Mouse (Mus musculus) limb, embryonic 13.5 days (tissue): ENCODE measurements around the gene Aldh1a3. TPM values are rescaled to one million over a fixed set of nuclear protein-coding genes. Genes with fewer than 3 reads are reported as not detected.

Experiments
- ATAC-seq: fragments of 200-750 bp; cut with Nextera tagmentation; 2 replicates; pipeline ENCODE4 v1.8.0; 2017; ENCODE audit warnings: low read depth, moderate number of reproducible peaks, moderate TSS enrichment; ENCODE audit not compliant: low FRiP score
- H3K27ac ChIP-seq: fragments of 300-500 bp; sonication (generic); 2 replicates; pipeline ENCODE4 v1.5.1; 2015; ENCODE audit warnings: inconsistent platforms, mild to moderate bottlenecking, moderate library complexity
- H3K27me3 ChIP-seq: fragments of 300-500 bp; sonication (generic); 2 replicates; pipeline ENCODE4 v1.6.1; 2015; ENCODE audit warnings: mild to moderate bottlenecking, inconsistent platforms
- H3K36me3 ChIP-seq: fragments of 300-500 bp; sonication (generic); 2 replicates; pipeline ENCODE4 v1.6.1; 2015; ENCODE audit warnings: inconsistent platforms, mild to moderate bottlenecking, moderate library complexity
- H3K4me1 ChIP-seq: fragments of 300-500 bp; sonication (generic); 2 replicates; pipeline ENCODE4 v1.6.1; 2015; ENCODE audit warnings: inconsistent platforms
- H3K4me2 ChIP-seq: fragments of 300-500 bp; sonication (generic); replicated peaks from 2 replicates; pipeline ENCODE4 v1.6.1; 2015; ENCODE audit warnings: inconsistent platforms, mild to moderate bottlenecking, moderate library complexity
- H3K4me3 ChIP-seq: fragments of 300-500 bp; sonication (generic); 2 replicates; pipeline ENCODE4 v1.5.1; 2015; ENCODE audit warnings: moderate library complexity, mild to moderate bottlenecking, inconsistent platforms
- H3K9ac ChIP-seq: fragments of 300-500 bp; sonication (generic); 2 replicates; pipeline ENCODE4 v1.6.1; 2015; ENCODE audit warnings: mild to moderate bottlenecking, inconsistent platforms
- H3K9me3 ChIP-seq: fragments of 300-500 bp; sonication (generic); 2 replicates; pipeline ENCODE4 v1.6.1; 2016; ENCODE audit warnings: inconsistent platforms
- WGBS: fragments of 180-500 bp; shearing (Covaris S2); methylation state at CpG from one replicate; pipeline ENCODE4 v1.1.7; 2015; 5-methylcytosine and 5-hydroxymethylcytosine counted together
- polyA plus RNA-seq: library from polyadenylated mRNA; unstranded; fragments of >200 nt; fragmentation: Nextera tagmentation; extraction: Ambion mirVana; gene quantifications from 2 replicates; pipeline ENCODE4 v1.2.1, GENCODE M21; 2015

Gene Aldh1a3
- polyA plus RNA-seq, 1 experiment from 2014 or later, result 9.9 TPM

DNA sequence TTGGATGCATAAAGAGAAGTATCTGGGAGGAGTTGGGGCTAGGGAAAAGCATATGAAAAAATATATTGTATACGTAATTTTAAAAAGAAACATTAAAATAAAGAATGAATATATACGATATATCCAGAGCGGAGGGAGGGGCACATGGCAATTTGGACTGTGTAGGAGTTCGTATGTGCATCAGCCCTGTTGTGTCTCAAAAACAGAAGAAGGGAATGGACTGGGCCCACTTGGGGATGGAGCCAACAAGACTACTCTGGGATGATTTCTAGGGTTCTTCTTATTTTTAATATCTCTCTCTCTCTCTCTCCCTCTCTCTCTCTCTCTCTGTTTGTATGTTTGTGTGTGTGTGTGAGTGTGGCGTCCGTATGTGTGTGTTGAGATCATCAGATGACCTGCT lies 40.9 kb downstream of the Aldh1a3 start:
- peaks cover 38% of the 10 kb centered on the region for H3K4me1 ChIP-seq
- 92% methylated on average over 6 of the region's 6 CpGs for WGBS
- H3K27ac ChIP-seq, result no peak overlapping the region
- no peaks in the 10 kb centered on the region for H3K36me3 ChIP-seq
- H3K9ac ChIP-seq, result no peak overlapping the region
- ATAC-seq, result no peak
- no peak overlapping the region for H3K4me2 ChIP-seq
- no peaks in the 10 kb centered on the region for H3K27me3 ChIP-seq
- H3K9me3 ChIP-seq, result no peaks in the 10 kb centered on the region
- H3K4me3 ChIP-seq, result no peak overlapping the region

DNA sequence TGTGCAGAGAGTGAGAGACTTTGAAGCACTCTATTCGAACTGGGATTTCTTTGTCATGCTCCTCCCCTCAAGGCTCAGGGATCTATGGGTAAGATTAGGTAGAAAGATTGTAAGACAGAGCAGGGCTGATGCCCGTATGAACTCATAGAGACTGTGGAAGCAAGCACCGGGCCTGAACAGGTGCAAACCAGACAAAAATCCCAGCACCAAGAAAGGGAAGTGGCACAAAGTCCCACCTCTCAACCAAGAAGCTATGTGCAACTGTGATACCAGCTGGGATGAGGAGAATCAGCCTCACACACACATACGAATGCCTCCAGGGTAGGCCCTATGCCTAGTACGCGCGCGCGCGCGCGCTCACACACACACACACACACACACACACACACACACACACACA lies 41.5 kb downstream of the Aldh1a3 start:
- Histone ChIP-seq H3K4me2 (no peak overlapping the region), H3K4me1 (peaks cover 35% of the 10 kb centered on the region), H3K27me3 (no peaks in the 10 kb centered on the region), H3K36me3 (peaks cover 1% of the 10 kb centered on the region; the same call in 1 of the 2 replicates), H3K9me3 (no peaks in the 10 kb centered on the region), H3K9ac (no peak overlapping the region), H3K4me3 (no peak overlapping the region), H3K27ac (no peak overlapping the region)
- 93% methylated on average over 12 of the region's 12 CpGs for WGBS
- no peak for ATAC-seq

DNA sequence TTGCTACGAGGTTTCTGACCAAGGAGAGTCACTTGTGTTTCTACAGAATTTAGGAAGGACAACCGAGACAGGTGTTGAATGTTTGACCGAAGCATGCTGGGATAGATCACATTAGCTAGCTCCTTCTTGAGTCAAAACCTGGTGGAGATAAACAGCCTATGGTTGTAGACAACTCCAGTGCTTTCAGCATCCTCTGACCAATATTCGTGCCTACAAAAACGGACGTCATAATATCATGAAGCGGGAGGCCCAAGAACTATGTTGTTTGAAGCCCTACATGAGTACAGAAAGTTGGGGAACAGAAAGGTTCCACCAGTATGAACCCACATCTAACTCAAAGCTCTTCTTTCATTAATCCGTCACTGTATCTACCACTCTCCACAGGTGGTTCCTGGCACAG lies 42.4 kb downstream of the Aldh1a3 start:
- Histone ChIP-seq H3K36me3 (peaks cover 5% of the 10 kb centered on the region; the same call in 1 of the 2 replicates), H3K9ac (no peak overlapping the region), H3K4me2 (no peak overlapping the region), H3K9me3 (no peaks in the 10 kb centered on the region), H3K4me1 (peaks cover 35% of the 10 kb centered on the region), H3K4me3 (no peak overlapping the region), H3K27me3 (no peaks in the 10 kb centered on the region), H3K27ac (no peak overlapping the region)
- no peak for ATAC-seq
- 90% methylated on average over 8 of the region's 8 CpGs for WGBS

DNA sequence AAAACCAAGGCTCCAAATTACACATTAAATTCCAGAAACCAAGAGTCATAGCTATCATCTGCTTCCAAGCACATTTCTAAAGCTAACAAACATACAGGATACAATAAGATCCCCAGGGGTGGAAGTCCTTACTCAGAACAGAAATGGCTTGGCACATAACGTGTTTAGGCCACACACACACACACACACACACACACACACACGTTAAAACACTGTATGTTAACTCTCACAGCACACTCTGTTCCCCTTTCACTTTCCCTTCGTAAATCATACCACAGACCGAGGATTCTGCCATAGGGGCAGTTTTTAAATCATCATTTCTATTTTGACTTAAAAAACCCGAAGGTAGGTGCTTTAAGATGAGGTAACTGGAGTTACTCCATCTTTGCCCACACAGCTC lies 43.1 kb downstream of the Aldh1a3 start:
- 57% methylated on average over 5 of the region's 5 CpGs for WGBS
- Histone ChIP-seq H3K36me3 (peaks cover 5% of the 10 kb centered on the region; the same call in 1 of the 2 replicates), H3K27me3 (no peaks in the 10 kb centered on the region), H3K27ac (no peak overlapping the region; the same call in 1 of the 2 replicates), H3K9ac (no peak overlapping the region), H3K4me3 (no peak overlapping the region), H3K4me2 (no peak overlapping the region), H3K9me3 (no peaks in the 10 kb centered on the region), H3K4me1 (peaks cover 35% of the 10 kb centered on the region)
- ATAC-seq, result no peak

DNA sequence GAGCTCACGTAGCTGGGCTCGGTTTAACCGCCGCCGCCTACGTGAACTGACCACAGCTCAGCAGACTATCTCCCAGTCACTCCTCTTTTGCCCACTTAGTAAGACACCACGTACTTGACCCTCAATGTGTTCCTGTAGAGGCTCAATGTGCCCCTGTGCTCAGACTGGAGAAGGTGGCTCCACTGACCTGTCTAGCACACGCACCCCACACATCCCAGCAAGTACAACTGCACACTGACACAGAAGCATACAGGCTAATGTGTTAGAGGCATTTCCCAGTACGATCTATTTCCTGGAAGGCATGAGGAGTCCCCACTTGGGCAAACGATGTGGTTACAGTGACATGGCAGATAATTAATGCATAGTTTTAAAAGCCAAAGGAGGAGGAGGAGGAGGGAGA lies 50.8 kb downstream of the Aldh1a3 start:
- Histone ChIP-seq H3K4me2 (no peak overlapping the region), H3K4me3 (no peak overlapping the region), H3K4me1 (no peaks in the 10 kb centered on the region), H3K36me3 (peaks cover 5% of the 10 kb centered on the region; the same call in 1 of the 2 replicates), H3K27ac (no peak overlapping the region), H3K27me3 (no peaks in the 10 kb centered on the region), H3K9ac (no peak overlapping the region), H3K9me3 (no peaks in the 10 kb centered on the region)
- no peak for ATAC-seq
- 82% methylated on average over 10 of the region's 10 CpGs for WGBS

DNA sequence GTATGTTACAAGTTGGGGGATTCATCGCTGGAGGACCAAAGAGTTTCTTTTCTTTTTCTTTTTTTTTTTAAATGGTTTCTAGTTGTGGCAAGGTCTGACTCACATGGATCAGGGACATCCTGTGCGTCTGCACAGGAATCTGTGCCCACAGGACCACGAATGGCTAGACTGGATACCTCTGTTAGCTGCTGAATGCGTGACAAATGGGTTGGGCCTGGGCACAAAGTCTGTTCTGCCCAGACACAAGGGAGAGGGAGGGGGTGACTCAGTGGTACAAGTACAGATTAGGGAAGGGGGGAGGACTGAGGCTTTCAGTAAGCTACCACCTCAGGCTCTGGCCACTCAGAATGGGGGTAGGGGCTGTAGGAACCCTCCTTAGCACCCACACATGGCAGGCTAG lies 51.6 kb downstream of the Aldh1a3 start:
- WGBS, result 87% methylated on average over 4 of the region's 4 CpGs
- H3K9me3 ChIP-seq, result no peaks in the 10 kb centered on the region
- no peaks in the 10 kb centered on the region for H3K27me3 ChIP-seq
- no peak for ATAC-seq
- H3K9ac ChIP-seq, result no peak overlapping the region
- H3K27ac ChIP-seq, result no peak overlapping the region
- H3K4me3 ChIP-seq, result no peak overlapping the region
- H3K36me3 ChIP-seq, result peaks cover 2% of the 10 kb centered on the region; the same call in 1 of the 2 replicates
- H3K4me1 ChIP-seq, result no peaks in the 10 kb centered on the region
- no peak overlapping the region for H3K4me2 ChIP-seq

DNA sequence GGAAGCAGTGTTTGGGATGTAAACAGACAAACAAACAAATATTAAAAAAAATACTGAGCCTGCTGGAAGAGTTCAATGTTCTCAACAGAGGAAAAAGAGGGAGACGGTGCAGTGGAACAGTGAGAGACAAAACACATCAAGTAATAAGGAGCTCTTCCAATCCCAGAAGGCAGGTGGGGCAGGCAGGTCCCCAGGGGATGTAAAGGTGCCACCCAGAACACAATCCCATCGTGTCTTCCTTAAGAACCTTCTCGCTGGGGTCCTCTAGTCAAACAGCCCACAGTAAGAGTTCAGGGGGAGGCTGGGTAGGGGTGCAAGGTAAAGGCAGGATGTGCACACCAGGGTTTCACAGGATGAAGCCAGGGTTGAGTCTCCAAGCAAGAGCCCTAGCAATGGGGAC lies 53.9 kb downstream of the Aldh1a3 start:
- Histone ChIP-seq H3K4me3 (no peak overlapping the region), H3K4me1 (peaks cover 14% of the 10 kb centered on the region), H3K4me2 (no peak overlapping the region), H3K27me3 (no peaks in the 10 kb centered on the region), H3K9me3 (no peaks in the 10 kb centered on the region), H3K9ac (no peak overlapping the region), H3K36me3 (no peaks in the 10 kb centered on the region; the same call in 1 of the 2 replicates), H3K27ac (no peak overlapping the region)
- 93% methylated on average over 3 of the region's 3 CpGs for WGBS
- no peak for ATAC-seq

DNA sequence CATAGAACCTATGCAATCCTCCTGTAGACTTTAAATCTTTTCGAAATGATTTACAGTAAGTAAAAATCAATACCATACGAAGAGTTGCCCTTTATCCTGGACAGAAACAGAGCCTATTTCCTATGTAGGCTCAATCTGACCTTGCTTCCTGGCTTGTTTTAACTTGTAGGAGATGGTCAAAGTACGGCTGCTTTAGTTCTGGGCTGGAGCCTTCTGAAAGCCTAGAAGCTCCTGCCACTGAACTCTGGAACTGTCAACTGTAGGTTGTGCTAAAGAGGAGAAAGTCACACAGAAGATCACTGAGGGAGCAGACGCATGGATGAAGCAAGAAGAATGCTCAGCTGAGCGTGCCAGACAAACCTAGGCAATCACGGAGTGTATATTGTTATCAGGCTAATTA lies 56.3 kb downstream of the Aldh1a3 start:
- H3K36me3 ChIP-seq, result no peaks in the 10 kb centered on the region; the same call in 1 of the 2 replicates
- whole genome bisulfite sequencing, result 86% methylated on average over 6 of the region's 6 CpGs

DNA sequence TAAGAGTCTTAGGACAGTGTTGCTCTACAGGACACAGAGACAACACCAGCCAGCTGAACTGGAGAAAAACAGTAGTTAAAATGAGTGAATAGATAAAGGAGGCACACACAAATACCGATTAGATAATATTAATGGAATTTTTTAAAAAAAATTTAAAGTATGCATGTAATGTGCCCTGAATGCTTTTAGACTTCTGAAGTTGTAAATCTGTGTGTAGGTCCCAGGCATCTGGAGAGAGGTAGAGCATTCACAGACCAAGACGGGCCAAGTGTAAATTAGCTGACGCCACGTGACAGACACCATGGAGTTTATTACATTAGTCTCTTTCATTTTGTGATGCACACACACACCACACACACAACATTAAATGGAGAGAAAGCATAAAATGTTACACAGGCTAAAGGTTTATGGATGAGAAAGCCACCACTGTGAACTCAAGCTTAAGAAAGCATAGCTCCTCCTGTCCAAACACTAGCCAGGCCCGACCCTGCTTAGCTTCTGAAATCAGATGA lies 57.3 kb downstream of the Aldh1a3 start:
- peak overlapping the region; percentile 28; the same call in 1 of the 2 replicates for H3K27ac ChIP-seq
- no peak overlapping the region for H3K9ac ChIP-seq
- no peak overlapping the region; the same call in 1 of the 2 replicates for H3K4me2 ChIP-seq
- H3K36me3 ChIP-seq, result no peaks in the 10 kb centered on the region; the same call in 1 of the 2 replicates
- no peaks in the 10 kb centered on the region for H3K9me3 ChIP-seq
- H3K4me3 ChIP-seq, result no peak overlapping the region
- WGBS, result 41% methylated on average over 5 of the region's 5 CpGs
- H3K4me1 ChIP-seq, result peaks cover 18% of the 10 kb centered on the region
- no peaks in the 10 kb centered on the region for H3K27me3 ChIP-seq
- ATAC-seq, result no peak

More for the DNA sequence above, 56.3 kb downstream of the Aldh1a3 start:
- Histone ChIP-seq H3K9me3 (no peaks in the 10 kb centered on the region), H3K4me2 (no peak overlapping the region), H3K9ac (no peak overlapping the region), H3K27ac (no peak overlapping the region), H3K4me1 (peaks cover 15% of the 10 kb centered on the region), H3K27me3 (no peaks in the 10 kb centered on the region), H3K4me3 (no peak overlapping the region)
- no peak for ATAC-seq

DNA sequence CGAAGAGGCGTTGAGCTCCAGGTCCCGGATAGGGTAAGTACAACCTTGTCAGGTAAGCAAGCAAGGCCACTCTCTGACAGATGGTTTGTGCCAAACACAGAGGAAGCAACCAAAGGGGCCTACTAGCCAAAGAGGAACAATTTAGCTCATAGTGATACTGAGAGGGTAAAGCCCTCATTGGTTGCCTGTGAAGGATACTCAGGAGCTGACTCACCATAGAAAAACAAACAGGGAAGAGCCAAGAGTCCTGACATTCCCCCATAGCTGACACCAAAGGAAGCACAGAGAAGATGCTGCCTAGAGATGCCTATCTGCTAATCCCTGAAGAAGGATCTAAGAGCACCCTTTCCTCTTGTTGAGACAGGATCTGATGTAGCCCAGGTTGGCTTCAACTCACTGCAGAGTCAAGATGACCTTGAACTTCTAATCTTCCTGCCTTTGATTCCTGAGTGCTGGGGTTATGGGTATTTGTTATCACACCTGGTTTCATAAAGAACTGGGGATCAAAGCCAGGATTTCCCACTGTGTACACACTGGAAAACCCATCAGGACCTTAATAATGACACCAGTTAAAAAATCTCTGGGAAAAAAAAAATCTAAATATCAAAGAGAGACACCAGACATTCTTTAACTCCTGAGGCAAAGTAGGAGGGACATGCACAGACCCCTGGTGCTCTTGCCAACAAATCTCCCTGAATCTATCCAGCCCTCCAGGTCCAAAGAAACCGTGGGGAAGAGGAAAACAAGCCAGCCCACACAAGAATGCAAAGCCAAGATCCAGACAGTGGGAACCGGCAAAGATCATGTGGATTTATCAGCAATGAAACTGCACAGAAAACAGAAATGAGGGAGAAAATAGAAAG lies 58.0 kb downstream of the Aldh1a3 start:
- Histone ChIP-seq H3K36me3 (no peaks in the 10 kb centered on the region; the same call in 1 of the 2 replicates), H3K27ac (peak overlapping the region; percentile 22), H3K4me3 (no peak overlapping the region), H3K9ac (no peak overlapping the region), H3K9me3 (no peaks in the 10 kb centered on the region), H3K4me1 (peaks cover 18% of the 10 kb centered on the region), H3K4me2 (no peak overlapping the region), H3K27me3 (no peaks in the 10 kb centered on the region)
- no peak for ATAC-seq
- WGBS, result 74% methylated on average over 5 of the region's 5 CpGs

DNA sequence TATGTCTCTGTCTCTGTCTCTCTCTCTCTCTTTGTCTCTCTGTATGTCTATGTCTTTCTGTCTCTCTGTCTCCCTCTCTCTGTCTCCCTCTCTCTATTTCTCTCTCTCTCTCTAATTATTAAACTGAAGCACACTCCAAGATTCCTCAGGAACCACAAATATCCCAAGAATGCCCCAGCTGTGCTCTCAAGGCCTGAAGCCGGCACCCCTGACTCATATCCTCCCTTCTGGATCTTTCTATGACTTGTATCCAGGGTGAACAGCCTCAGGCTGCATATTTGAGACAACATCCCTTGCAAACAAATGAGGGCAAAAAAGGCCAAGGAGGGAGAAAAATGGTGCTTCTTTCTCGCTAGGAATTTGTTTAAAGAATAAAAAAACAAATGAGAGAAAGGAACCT lies 61.4 kb downstream of the Aldh1a3 start, which contains the start of gene Gm10974:
Gene Gm10974, plus strand, starts transcription at position 2 of the 400 bp plus-strand sequence.
- WGBS, result 47% methylated on average over 2 of the region's 2 CpGs

DNA sequence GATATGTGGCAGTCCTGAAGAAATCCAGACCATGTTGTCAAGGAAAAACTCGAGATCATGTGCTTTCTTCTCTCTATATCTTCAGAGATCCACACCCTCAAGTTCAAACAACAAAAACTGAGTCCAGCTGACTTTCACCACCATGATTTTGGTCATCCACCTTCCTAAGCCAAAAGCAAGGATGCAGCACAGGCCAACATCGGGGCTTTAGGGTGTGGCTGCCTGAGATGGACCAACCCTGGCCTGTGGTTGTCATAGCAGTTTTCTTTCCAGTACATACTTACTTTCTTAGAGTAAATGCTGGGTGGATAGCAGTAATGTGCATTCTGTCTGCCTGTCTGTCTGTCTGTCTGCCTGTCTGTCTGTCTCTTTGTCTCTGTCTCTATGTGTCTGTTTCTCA lies 61.9 kb downstream of the Aldh1a3 start:
- H3K27ac ChIP-seq, result no peak overlapping the region
- H3K9me3 ChIP-seq, result peaks cover 16% of the 10 kb centered on the region
- H3K36me3 ChIP-seq, result peaks cover 3% of the 10 kb centered on the region
- peaks cover 18% of the 10 kb centered on the region for H3K4me1 ChIP-seq
- WGBS, result 75% methylated on average over 2 of the region's 2 CpGs
- no peak overlapping the region for H3K4me3 ChIP-seq
- ATAC-seq, result no peak
- no peaks in the 10 kb centered on the region for H3K27me3 ChIP-seq
- H3K4me2 ChIP-seq, result no peak overlapping the region
- no peak overlapping the region for H3K9ac ChIP-seq

More for the DNA sequence above, 61.4 kb downstream of the Aldh1a3 start, which contains the start of gene Gm10974:
- no peaks in the 10 kb centered on the region; the same call in 1 of the 2 replicates for H3K36me3 ChIP-seq
- H3K4me1 ChIP-seq, result peaks cover 18% of the 10 kb centered on the region
- no peak within 1 kb of the TSS for H3K27ac ChIP-seq
- no peak within 1 kb of the TSS for H3K4me3 ChIP-seq
- no peak within 1 kb of the TSS for H3K4me2 ChIP-seq
- H3K9me3 ChIP-seq, result peaks cover 14% of the 10 kb centered on the region
- no peaks in the 10 kb centered on the region for H3K27me3 ChIP-seq
- H3K9ac ChIP-seq, result no peak within 1 kb of the TSS
- no peak for ATAC-seq
